Mouse (Mus musculus) cerebellum, adult 9-10 months (tissue): ENCODE results near the gene Vtcn1.

Experiments used
- DNase-seq: peaks from one replicate; pipeline ENCODE4 v3.0.0; 2022

The Vtcn1 gene

GRCm38 (mm10) chr3:100922506-100923375 lies 97.5 kb downstream of the Vtcn1 start:
- peak; percentile 41 for DNase-seq

GRCm38 (mm10) chr3:100924065-100924732 lies 98.9 kb downstream of the Vtcn1 start:
- DNase-seq, result peak; percentile 12

GRCm38 (mm10) chr3:100925176-100925575 lies 99.9 kb downstream of the Vtcn1 start:
- peak; percentile 4 for DNase-seq

GRCm38 (mm10) chr3:100931332-100932076 lies 106.2 kb downstream of the Vtcn1 start:
- no peak for DNase-seq

- no peak for DNase-seq
Observed at GRCm38 (mm10) chr3:100932077-100932944, 107.1 kb downstream of the Vtcn1 start.

GRCm38 (mm10) chr3:100935521-100935920 lies 110.3 kb downstream of the Vtcn1 start:
- DNase-seq, result no peak

GRCm38 (mm10) chr3:100936201-100936600 lies 110.9 kb downstream of the Vtcn1 start:
- DNase-seq, result no peak

GRCm38 (mm10) chr3:100938211-100938610 lies 113.0 kb downstream of the Vtcn1 start:
- DNase-seq, result no peak

- no peak for DNase-seq
Observed at GRCm38 (mm10) chr3:100940496-100941037, 115.3 kb downstream of the Vtcn1 start.
